Mouse (Mus musculus) lung, adult 2 months (tissue): ENCODE data around the gene Camp. TPM values are rescaled to one million over a fixed set of nuclear protein-coding genes. Genes with fewer than 3 reads are reported as not detected.

Experiments used
- DNase-seq: peaks from one replicate; pipeline ENCODE4 v3.0.0; 2022
- H3K4me1 ChIP-seq: fragments of 200-500 bp; 2 replicates; pipeline ENCODE4 v1.6.1; 2011; ENCODE audit warnings: low read length; ENCODE audit not compliant: control insufficient read depth, insufficient read depth
- H3K4me3 ChIP-seq: fragments of 200-500 bp; replicated peaks from 2 replicates; pipeline ENCODE3; 2011; ENCODE audit warnings: low read depth, mild to moderate bottlenecking, control low read depth, low read length; ENCODE audit errors: extremely low read depth
- CTCF ChIP-seq: fragments of 200-500 bp; IDR thresholded peaks from 2 replicates; pipeline ENCODE4 v1.5.1; 2011; ENCODE audit warnings: mild to moderate bottlenecking, low read length, control low read depth; ENCODE audit not compliant: insufficient read depth
- POLR2A ChIP-seq: fragments of 200-500 bp; IDR thresholded peaks from 2 replicates; pipeline ENCODE4 v1.6.1; 2011; ENCODE audit warnings: low read depth, mild to moderate bottlenecking, control low read depth, low read length, borderline replicate concordance; ENCODE audit errors: extremely low read depth
- WGBS: fragments of 180-500 bp; shearing (Covaris S2); methylation state at CpG from one replicate; pipeline ENCODE4 v1.1.7; 2018; 5-methylcytosine and 5-hydroxymethylcytosine counted together
- polyA plus RNA-seq: library from polyadenylated mRNA; depleted of rRNA; stranded (reverse); fragments of >200 nt; gene quantifications from 2 replicates; pipeline ENCODE4 v1.2.3, GENCODE M21; 2012

Gene Camp
- polyA plus RNA-seq, 1 experiment: 3.1 TPM

DNA sequence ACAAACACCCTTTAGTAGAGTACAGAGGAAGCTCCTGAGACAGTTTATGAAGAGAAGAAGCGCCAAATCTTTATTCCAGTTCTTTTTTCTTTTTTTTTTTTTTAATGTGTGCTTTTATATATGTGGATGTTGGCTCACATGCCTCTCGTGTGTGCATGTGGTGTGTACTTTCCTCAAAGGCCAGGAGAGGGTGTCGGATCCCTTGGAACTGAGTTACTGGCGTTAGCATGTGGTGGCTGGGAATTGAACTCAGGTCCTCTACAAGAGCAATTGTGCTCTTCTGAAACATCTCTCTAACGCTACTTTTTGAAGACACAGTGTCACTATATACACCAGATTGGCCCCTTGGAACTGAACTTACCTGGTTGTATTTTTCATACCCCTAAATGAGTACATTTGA lies 28.2 kb upstream of the Camp start:
- Histone ChIP-seq H3K4me3 (no peak overlapping the region), H3K4me1 (0 out of 2 replicates have a peak, but pooled peaks cover 2% of the 10 kb centered on the region)
- 92% methylated on average over 5 of the region's 5 CpGs for WGBS
- no peak for DNase-seq
- TF ChIP-seq POLR2A: no peak

DNA sequence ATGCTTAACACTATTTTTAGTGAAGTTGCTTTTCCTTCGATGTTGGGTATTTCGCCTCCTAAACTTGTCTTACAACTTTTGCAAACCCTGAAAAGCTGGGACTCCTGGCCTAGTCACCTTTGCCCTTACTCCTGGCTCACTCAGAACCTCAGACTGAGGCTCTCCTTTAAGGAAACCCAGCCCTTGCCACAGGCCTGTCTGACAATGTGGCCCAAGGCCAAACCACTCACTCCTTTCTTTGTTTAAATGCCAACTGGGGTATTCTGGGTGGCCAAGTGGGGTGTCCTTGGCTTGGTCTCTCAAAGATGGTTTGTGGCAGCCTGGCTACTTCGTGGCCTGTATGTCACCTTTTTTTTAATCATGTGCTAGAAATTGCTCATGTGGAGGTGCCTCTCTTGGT lies 27.3 kb upstream of the Camp start:
- TF ChIP-seq CTCF: no peak
- DNase-seq: no peak

GRCm38 (mm10) chr9:109875695-109876601 lies 26.5 kb upstream of the Camp start:
- 0 out of 2 replicates have a peak, but pooled peaks cover 2% of the 10 kb centered on the region for H3K4me1 ChIP-seq
- under 1% methylated on average over 76 of the region's 76 CpGs for WGBS

More for the DNA sequence above, 27.3 kb upstream of the Camp start:
- Histone ChIP-seq H3K4me3 (no peak overlapping the region), H3K4me1 (0 out of 2 replicates have a peak, but pooled peaks cover 2% of the 10 kb centered on the region)
- 14% methylated on average over 3 of the region's 3 CpGs for WGBS

GRCm38 (mm10) chr9:109874797-109875691 lies 25.6 kb upstream of the Camp start, which contains the start of gene Cdc25a:
TSS of gene Cdc25a (plus strand) at chr9:109875579.
- 5% methylated on average over 33 of the region's 33 CpGs for WGBS
- Histone ChIP-seq H3K4me3 (peak within 1 kb of the TSS; percentile 87), H3K4me1 (0 out of 2 replicates have a peak, but pooled peaks cover 2% of the 10 kb centered on the region)
- peak; percentile 98 for DNase-seq
- TF ChIP-seq POLR2A (peak; percentile 14; the same call in 1 of the 2 replicates), CTCF (peak; percentile 26; the same call in 1 of the 2 replicates)

More at GRCm38 (mm10) chr9:109875695-109876601, 26.5 kb upstream of the Camp start:
- TF ChIP-seq CTCF (no peak), POLR2A (0 out of 2 replicates have a peak, but pooled peaks have one; percentile 12)
- H3K4me3 ChIP-seq: peak overlapping the region; percentile 87
- no peak for DNase-seq

GRCm38 (mm10) chr9:109870983-109871572 lies 21.7 kb upstream of the Camp start:
- no peak for DNase-seq
- Histone ChIP-seq H3K4me3 (no peak overlapping the region), H3K4me1 (no peaks in the 10 kb centered on the region)
- TF ChIP-seq POLR2A (no peak), CTCF (no peak)
- WGBS: 34% methylated on average over 6 of the region's 6 CpGs

- WGBS: 50% methylated on average over 2 of the region's 2 CpGs
These were observed 16.8 kb upstream of the Camp start for GRCm38 (mm10) chr9:109866218-109866617.

GRCm38 (mm10) chr9:109863085-109863484 lies 13.7 kb upstream of the Camp start:
- WGBS: 24% methylated on average over 3 of the region's 3 CpGs
- no peak overlapping the region for H3K4me3 ChIP-seq
- TF ChIP-seq CTCF (no peak), POLR2A (no peak)
- no peaks in the 10 kb centered on the region for H3K4me1 ChIP-seq
- no peak for DNase-seq

More at GRCm38 (mm10) chr9:109866218-109866617, 16.8 kb upstream of the Camp start:
- no peak for DNase-seq
- TF ChIP-seq POLR2A (no peak), CTCF (no peak)
- Histone ChIP-seq H3K4me3 (no peak overlapping the region), H3K4me1 (no peaks in the 10 kb centered on the region)

DNA sequence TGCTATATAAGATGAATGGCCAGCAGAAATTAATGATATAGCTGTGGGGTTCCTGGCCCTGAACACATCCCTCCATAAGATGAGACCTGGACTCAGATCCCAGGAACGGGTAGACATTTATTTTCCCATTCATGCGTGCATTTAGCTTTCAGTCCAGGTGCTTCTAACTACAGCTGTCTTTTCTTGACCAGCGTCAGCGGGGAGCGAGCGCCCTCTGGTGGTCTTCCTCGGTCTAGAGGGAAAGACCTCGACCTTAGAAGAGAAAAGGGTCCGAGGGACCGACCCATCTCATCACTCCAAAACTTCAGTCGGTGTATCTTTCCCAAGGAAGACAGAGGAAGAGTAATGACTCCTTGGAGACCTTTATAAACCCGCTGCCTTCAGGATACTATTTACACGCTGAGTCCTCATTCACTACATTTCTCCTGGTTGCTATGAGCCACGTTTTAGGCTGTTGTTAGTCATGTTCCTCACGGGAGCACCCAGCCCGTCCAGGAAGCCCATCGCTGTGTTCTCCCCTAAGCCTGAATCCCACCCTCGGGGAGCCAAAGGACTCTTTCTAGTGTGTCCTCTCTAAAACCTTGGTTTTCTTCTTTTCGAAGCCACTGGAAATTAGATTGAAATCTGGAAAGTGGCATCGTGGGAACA lies 13.1 kb upstream of the Camp start:
- DNase-seq: peak; percentile 73
- Histone ChIP-seq H3K4me1 (no peaks in the 10 kb centered on the region), H3K4me3 (no peak overlapping the region)
- WGBS: 10% methylated on average over 20 of the region's 20 CpGs
- no peak for TF ChIP-seq POLR2A
- TF ChIP-seq CTCF: peak; percentile 88

- no peak for DNase-seq
- TF ChIP-seq CTCF: no peak
- no peak for TF ChIP-seq POLR2A
- Histone ChIP-seq H3K4me3 (no peak overlapping the region), H3K4me1 (no peaks in the 10 kb centered on the region)
- 72% methylated on average over 6 of the region's 6 CpGs for WGBS
These were observed 6.5 kb upstream of the Camp start for GRCm38 (mm10) chr9:109855947-109856346.
